Mouse (Mus musculus) CD4-positive helper T cell, adult 2 months (primary cell): ENCODE measurements around the gene Ero1lb.
"Not testable (repeated sequence)": the region's sequence is repeated elsewhere in the genome, so short reads cannot be mapped to it uniquely, and the experiment has no call there.

Experiments
- DNase-seq: peaks from one replicate; pipeline ENCODE4 v3.0.0-alpha.2; 2012; ENCODE audit warnings: low read depth, missing footprints, low spot score

Gene Ero1lb

DNA sequence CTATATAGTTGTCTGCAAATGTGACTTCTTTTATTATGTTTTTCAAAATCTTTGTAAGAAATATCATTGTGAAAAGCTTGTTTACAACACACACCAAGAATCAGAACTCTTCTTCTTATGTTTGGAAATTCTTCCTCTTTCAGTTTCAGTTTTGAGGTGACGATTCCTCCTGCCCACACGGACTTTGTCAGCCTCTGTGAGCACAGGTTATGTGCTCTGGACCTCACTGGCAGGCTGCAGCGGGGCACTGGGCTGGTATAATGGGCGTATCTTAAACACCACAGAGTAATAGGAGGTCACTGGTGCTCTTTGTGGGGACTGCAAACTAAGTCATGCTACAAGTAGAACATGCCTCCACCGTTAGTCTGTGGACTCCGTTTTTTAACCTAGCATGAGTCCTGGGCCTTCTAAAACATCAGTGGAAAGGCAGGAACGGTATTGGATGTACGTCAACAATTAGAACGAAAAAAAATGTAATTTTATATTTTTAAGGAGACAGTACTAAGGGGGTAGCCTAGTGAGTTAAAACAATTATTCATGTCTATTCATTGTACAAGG, 9.4 kb downstream of the Ero1lb start:
- DNase-seq, result peak; percentile 76

DNA sequence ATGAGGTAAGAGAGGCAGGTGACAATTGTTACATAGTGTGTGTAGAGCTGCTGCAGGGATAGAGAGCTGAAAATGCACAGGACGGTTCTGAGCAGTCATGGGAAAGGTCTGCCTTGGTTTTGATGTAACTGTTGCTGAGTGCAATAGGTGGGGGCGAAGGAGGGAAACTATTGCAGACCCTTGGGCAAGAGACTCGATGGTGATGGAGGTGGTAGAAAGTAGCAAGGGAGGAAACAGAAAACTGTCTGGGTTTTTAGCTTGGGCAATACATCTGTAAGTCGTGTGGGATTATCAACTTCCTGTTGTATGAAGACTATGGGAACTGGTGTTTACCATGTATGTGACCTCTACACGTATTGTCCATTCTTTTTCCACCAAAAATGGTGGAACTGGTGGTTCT, 12.5 kb downstream of the Ero1lb start:
- no peak for DNase-seq

DNA sequence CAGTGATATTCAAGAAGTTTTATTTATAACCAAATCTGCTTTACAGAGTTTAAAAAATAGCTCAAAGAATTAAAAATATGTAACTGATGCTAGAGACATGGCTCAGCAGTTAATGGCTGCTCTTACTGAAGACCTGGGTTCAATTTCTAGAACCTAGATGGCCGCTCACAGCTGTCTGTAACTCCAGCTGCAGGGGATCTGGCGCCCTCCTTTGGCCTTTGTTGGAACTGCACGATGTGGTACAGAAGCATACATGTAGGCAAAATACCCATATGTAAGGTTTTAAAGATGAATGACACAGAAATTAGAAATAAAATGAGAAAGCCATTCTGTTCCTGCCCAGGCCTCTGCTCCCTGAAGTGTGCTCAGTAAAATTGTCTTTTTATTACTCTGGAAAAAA, 23.3 kb downstream of the Ero1lb start:
- peak; percentile 72 for DNase-seq

DNA sequence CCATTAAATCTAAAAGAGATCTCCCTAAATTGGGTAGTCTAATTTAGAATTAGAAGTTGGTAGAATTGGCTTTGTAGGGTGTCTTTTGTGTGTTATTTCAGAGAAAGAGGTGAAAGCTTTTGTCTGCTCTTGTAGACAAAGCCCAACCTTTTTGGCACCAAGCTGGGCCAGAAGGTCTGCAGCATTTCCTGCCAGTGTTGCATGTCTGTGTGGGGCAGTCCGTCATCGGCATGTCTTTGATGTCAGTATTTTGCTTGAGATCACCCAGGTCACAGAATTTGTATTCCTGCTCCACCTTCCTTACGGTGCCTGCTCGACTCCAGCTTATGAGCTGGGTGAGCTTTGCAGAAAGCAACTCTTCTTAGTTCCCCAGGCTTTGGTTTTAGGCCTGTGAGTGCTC, 31.4 kb downstream of the Ero1lb start:
- DNase-seq, result not testable (repeated sequence)

DNA sequence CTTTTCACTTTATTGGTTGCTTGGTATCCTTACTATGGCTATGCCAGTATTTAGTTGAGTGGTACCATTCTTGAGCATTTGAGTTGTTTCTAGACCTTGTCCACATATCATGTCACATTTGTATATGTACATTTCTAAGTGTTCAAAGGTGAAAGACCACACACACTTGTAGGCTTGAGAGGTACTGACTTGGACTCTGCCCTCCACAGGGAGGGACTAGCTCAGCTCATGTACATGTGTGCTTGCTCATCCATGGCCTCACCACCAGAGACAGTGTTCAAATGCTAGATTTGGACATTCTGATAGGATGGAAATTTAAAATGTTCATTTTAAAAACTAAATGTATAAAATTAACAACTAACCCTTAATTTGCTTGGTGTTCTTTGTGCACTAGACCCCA, 44.5 kb downstream of the Ero1lb start:
- not testable (repeated sequence) for DNase-seq

DNA sequence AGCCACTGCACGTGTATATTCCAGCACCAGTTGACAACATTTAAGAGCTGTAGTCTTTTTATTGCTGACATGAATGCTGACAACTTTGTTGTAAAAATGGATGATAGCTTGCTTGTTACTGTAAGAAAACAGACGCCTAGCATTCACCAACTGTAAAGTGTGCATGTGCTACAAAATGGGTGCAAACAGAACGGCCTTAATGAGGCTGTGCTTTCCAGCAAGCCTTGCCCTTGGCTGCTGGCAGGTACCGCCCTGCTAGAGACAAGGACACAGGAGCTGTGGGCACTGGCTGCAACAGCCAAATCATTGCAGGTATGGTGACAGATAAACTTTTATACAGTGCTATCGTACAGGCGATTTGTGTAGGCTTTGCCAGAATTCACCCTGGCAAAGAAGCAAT, 48.4 kb downstream of the Ero1lb start:
- DNase-seq, result not testable (repeated sequence)

GRCm38 (mm10) chr13:12614591-12614990, 48.9 kb downstream of the Ero1lb start:
- not testable (repeated sequence) for DNase-seq

GRCm38 (mm10) chr13:12615014-12615413, 49.3 kb downstream of the Ero1lb start:
- not testable (repeated sequence) for DNase-seq

- DNase-seq, result not testable (repeated sequence)
These were observed 50.8 kb downstream of the Ero1lb start for GRCm38 (mm10) chr13:12616489-12616888.

DNA sequence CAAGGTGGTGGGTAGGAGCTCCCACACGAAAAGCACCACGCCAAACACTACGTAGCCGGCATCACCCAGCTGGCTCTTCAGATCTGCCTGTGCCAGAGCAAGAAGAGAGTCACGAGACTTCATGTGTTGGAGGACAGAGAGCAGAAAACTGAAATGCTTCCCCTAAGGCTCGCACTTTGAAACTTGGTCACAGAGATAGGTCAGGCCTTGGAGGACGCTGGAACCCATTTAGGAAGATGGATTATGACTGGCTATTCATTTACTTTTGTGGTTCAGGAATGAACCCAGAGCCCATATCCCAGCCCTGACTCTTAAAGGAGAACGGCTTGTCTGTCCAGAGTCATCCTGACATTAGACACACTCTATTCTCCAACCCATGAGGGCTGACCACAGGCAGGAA, 54.1 kb downstream of the Ero1lb start:
- not testable (repeated sequence) for DNase-seq

DNA sequence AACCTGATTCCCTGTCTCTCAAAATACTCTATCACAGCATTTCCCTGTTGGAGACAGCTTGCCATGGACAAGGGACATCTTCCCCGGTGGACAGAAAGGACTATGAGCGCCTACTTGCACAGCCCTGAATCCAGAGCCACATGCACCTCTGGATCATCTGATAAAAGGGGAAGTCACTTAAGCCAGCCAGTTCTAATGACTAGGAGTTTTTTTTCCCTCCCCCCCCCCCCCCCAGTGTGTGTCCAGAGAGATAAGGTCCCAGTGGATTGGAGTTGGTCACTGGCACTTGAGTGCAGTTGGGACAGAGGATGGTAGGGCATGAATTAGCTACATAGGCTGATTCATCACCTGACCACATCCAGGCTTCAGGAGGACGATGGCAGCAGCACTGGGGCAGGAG, 60.4 kb downstream of the Ero1lb start:
- not testable (repeated sequence) for DNase-seq

GRCm38 (mm10) chr13:12627746-12628145, 62.1 kb downstream of the Ero1lb start:
- not testable (repeated sequence) for DNase-seq

GRCm38 (mm10) chr13:12628181-12628580, 62.5 kb downstream of the Ero1lb start:
- not testable (repeated sequence) for DNase-seq

GRCm38 (mm10) chr13:12630252-12630651, 64.6 kb downstream of the Ero1lb start:
- not testable (repeated sequence) for DNase-seq

GRCm38 (mm10) chr13:12634941-12635588, 69.4 kb downstream of the Ero1lb start:
- not testable (repeated sequence) for DNase-seq

- not testable (repeated sequence) for DNase-seq
These were observed 77.1 kb downstream of the Ero1lb start for GRCm38 (mm10) chr13:12642795-12643194.

DNA sequence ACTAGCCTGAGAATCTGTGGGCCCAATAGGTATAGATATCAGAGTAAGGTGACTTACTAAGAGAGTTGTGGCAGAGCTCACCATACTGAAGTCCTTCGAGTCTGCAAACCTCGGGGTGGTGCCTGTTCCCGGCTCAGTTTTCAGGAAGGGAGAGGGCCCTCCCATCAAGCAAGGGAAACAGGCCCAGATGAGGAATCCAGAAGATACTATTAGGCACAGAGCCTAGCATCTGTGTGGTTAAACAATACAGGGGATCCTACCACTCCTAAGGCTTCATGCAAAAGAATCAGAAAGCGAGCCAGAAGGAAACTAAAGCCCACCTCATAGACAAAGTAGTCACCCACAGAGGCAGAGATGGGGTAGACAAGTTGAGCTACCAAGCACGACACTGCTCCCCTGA, 81.0 kb downstream of the Ero1lb start:
- not testable (repeated sequence) for DNase-seq

DNA sequence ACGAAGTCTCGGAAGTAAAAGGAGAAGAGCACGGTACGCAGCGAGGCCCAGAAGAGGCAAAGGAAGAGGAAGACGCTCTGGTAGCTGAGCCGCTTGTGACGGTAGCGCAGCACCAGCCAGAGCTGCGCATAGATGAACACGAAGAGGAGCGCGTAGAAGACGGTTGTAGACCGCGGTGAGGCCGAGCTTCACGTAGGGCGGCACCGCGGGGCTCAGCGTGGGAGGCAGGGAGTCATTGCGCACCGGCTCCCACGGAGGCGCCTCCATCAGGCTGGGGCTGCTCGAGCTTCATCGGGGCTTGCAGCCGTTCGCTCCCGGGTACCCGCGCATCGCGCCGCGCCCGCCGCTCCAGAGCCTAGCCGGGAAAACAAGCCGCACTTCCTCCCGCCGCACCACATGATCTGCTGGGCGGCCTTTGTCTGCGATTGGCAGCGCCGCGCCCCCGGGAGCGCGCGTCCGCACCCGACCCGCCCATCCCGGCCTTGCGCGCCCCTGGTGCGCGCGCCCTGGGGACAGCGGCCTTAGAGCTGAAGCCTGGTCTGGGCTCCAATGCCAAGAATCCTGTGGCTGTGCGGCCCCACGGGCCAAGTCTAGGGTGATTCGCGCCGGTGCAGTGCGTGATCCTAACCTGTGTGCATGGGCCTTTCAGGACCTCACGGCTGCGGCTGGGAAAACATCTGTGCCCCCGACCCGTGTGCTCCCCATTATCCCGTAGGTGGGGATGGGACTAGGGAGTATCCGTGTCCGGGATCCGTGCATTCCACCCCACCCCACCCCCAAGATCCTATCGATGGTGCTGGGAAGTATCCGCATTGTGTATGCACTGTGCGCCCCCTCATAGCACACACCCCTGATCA, 84.6 kb downstream of the Ero1lb start:
- DNase-seq, result peak; percentile 42

DNA sequence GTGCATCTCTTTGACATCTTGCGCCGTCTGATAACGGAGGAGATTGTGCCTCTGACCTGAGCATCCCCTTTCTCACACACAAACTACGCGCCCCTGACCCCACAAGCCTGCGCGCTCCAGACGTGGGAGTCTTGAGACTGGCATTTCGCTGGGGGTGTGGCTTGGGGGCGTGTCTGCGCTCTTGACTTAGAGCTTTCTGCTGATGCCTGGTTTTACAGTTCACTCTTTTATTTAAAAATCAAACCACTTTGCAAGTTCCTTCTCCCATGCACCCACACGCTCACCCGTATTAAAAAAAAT, 85.2 kb downstream of the Ero1lb start:
- DNase-seq, result peak; percentile 34
